Mouse (Mus musculus) brain, embryonic 14.5 days (tissue): ENCODE data around the gene Slc4a7.

Experiments
- CTCF ChIP-seq: fragments of 200-500 bp; IDR thresholded peaks from 2 replicates; pipeline ENCODE4 v1.5.1; 2012; ENCODE audit warnings: inconsistent platforms, mild to moderate bottlenecking, moderate library complexity, borderline replicate concordance; ENCODE audit not compliant: insufficient read depth, insufficient read length; ENCODE audit errors: extremely low read depth
- POLR2A ChIP-seq: fragments of 200-500 bp; IDR thresholded peaks from 2 replicates; pipeline ENCODE4 v1.6.1; 2012; ENCODE audit warnings: mild to moderate bottlenecking, inconsistent platforms, borderline replicate concordance; ENCODE audit not compliant: poor library complexity, insufficient read depth, insufficient read length, severe bottlenecking; ENCODE audit errors: extremely low read depth

DNA sequence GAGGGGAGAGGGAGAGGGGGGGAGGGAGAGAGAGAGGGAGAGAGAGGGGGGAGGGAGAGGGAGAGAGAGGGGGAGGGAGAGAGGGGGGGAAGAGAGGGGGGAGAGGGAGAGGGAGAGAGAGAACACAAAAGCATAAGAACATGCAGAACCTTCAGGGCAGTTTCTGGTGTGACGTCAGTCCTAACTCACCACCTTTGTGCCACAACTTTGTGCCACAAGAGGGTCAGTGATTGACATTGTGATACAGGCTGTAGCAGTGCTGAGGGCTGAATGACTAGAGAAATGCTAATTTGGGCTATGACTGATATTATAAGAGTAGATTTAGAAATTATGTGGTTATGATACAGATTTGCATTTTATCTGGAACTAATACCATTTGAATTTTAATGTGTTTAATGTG is 5.0 kb downstream of the Slc4a7 start:
- no peak for TF ChIP-seq POLR2A
- TF ChIP-seq CTCF = no peak
